Mouse (Mus musculus): Measurements from ENCODE around the gene Oas1f. TPM values are rescaled to one million over a fixed set of nuclear protein-coding genes. Genes with fewer than 3 reads are reported as not detected.
"Not testable (repeated sequence)": the region's sequence is repeated elsewhere in the genome, so short reads cannot be mapped to it uniquely, and the experiment has no call there.

The Oas1f gene
- polyA plus RNA-seq, 1 experiment, result not detected

DNA sequence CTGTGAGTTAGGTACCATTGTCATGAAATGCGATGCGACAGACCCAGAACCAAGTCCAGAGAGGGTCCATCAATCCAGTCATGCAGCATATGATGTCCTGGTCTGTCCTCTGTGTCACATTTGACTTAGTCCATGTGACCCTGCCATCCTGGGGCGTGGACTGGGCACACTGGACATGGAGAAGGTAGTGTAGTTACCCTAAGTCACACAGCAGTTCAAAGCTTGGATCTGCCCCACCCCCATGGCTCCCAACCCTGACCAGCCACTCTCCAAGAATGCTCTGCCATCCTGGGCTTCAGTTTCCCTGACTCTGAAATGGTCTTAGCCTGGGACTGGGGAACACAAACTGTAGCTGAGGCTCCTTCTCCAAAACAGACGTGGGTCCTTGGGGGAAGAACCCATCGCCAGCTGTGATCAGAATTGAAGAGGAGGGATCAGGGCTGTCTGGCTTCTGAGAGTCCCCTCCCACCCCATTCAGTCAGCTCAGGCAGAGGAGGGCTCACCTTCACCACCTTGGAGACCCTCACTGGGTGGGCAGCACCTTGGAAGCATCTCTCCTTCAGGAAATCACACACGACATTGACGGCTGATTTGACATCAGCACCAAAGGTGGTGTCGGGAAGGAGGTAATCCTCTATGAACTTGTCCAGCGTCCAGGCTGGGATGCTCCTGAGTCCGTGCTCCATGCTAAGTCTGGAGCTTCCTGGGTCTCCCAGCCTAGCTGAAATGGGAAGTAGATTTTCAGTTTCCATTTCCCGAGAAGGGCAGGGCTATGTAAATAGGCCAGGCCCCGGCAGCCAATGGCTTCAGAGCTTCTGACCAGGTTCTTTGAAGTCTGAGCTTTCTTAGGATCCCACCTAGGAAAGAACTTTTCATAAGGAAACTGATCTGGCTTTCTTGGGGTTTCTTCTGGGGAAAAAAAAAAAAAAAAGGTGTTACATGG is 59.9 kb downstream of the Oas1f start, which contains the start of gene Oas1a:
Gene Oas1a (minus strand): TSS at position 731 of the 943 bp plus-strand sequence.
- not testable (repeated sequence) for DNase-seq (ENCODE audit: extremely low spot score in 1 of 2, low spot score in 1 of 2)

Other genes with a start within 250 kb of the Oas1f start
- gene Rita1, start 234.8 kb upstream of the Oas1f start, polyA plus RNA-seq (2012; rRNA removed), result 34.8 and 36.4 TPM in 2 replicates
- gene Ddx54, start 234.6 kb upstream of the Oas1f start, polyA plus RNA-seq (2012; rRNA removed), result 28.2 and 31.2 TPM in 2 replicates
- gene Cfap73, start 213.1 kb upstream of the Oas1f start, polyA plus RNA-seq (2012; rRNA removed), result 0.10 TPM in 1 of 2 replicates, not detected in the other
- gene Rasal1, start 198.6 kb upstream of the Oas1f start, polyA plus RNA-seq (2012; rRNA removed), result 63.8 and 71.7 TPM in 2 replicates
- gene Dtx1, start 135.4 kb upstream of the Oas1f start, polyA plus RNA-seq (2012; rRNA removed), result 93.3 and 99.3 TPM in 2 replicates
- gene Oas2, start 97.5 kb upstream of the Oas1f start, polyA plus RNA-seq (2012; rRNA removed), result 0.86 and 0.96 TPM in 2 replicates
- 0.08 and 0.10 TPM in 2 replicates for gene Oas3, start 69.7 kb upstream of the Oas1f start, polyA plus RNA-seq (2012; rRNA removed)
- gene Oas1e, start 51.8 kb upstream of the Oas1f start, polyA plus RNA-seq (2012; rRNA removed), result not detected in 2 replicates
- 1.2 and 1.6 TPM in 2 replicates for gene Oas1c, start 34.9 kb upstream of the Oas1f start, polyA plus RNA-seq (2012; rRNA removed)
- gene Oas1h, start 14.1 kb downstream of the Oas1f start, polyA plus RNA-seq (2012; rRNA removed), result not detected in 2 replicates
- 0.42 and 0.68 TPM in 2 replicates for gene Oas1g, start 40.2 kb downstream of the Oas1f start, polyA plus RNA-seq (2012; rRNA removed)
- gene Oas1a, start 60.2 kb downstream of the Oas1f start, polyA plus RNA-seq (2012; rRNA removed), result 1.7 and 2.1 TPM in 2 replicates
- gene Oas1d, start 67.2 kb downstream of the Oas1f start, polyA plus RNA-seq (2012; rRNA removed), result 0.08 TPM in 1 of 2 replicates, not detected in the other
- gene Rph3a, start 162.7 kb downstream of the Oas1f start, polyA plus RNA-seq (2012; rRNA removed), result 188 and 208 TPM in 2 replicates

All from frontal cortex, adult 2 months (tissue).